Mouse (Mus musculus) embryonic fibroblast, embryonic 13.5 days (primary cell): ENCODE measurements at regions not wholly inside any gene's neighbourhood (a gene's known extent, or its start where the extent isn't known, plus 50 kb on each side); places are given as distances from the start of the nearest gene placed in this dataset.

Source experiments
- CTCF ChIP-seq: IDR thresholded peaks from 2 replicates; pipeline ENCODE4 v1.5.1; 2011; ENCODE audit warnings: mild to moderate bottlenecking, control low read depth, low read length, moderate library complexity, borderline replicate concordance; ENCODE audit not compliant: insufficient read depth
- POLR2A ChIP-seq: IDR thresholded peaks from 2 replicates; pipeline ENCODE4 v1.6.1; 2011; ENCODE audit warnings: low read depth, mild to moderate bottlenecking, control low read depth, low read length, moderate library complexity

- TF ChIP-seq POLR2A = no peak
- TF ChIP-seq CTCF = no peak
These were observed 505.2 kb upstream of the Camk1g start for GRCm38 (mm10) chr1:193875287-193875686.
